Comparison of ENCODE assay signal across 9 mouse cellular contexts in genomic region chr9:107294249-107294648, GRCm38 (mm10). TPM values are rescaled to one million over a fixed set of nuclear protein-coding genes. Genes with fewer than 3 reads are reported as not detected.
DNase-seq lines count a peak whose midpoint lies in the region; ATAC-seq lines count a peak whose summit lies in the region.
"Had no signal": no experiment of that assay in that cellular context is flagged by ENCODE, and none has a peak within 500 bp of the region (broad histone marks: within the 10 kb centered on the region; RNA-seq: fewer than 3 reads in every experiment).

No protein-coding gene starts in this region.

- no peak overlapping the region for H3K4me2 ChIP-seq in hindbrain, embryonic 11.5 days (replicated peaks; ENCODE audit: low read depth, low read length)
- no peak overlapping the region for H3K4me2 ChIP-seq in hindbrain, embryonic 16.5 days (ENCODE audit: low read length)
- H3K4me2 ChIP-seq in limb, embryonic 11.5 days (ENCODE audit: low read depth, severe bottlenecking): no peak overlapping the region
- H3K4me2 ChIP-seq: liver, embryonic 15.5 days had no signal

- H3K27me3 ChIP-seq in hindbrain, embryonic 11.5 days (ENCODE audit: control insufficient read depth, insufficient read depth, low read length): peaks cover 6% of the 10 kb centered on the region
- 0 out of 2 replicates have a peak, but pooled peaks cover under 1% of the 10 kb centered on the region for H3K27me3 ChIP-seq in hindbrain, embryonic 16.5 days (replicated peaks; ENCODE audit: control insufficient read depth, insufficient read depth, low read length)
- H3K27me3 ChIP-seq in limb, embryonic 11.5 days (ENCODE audit: control insufficient read depth, insufficient read depth, low read length): no peaks in the 10 kb centered on the region

- peaks cover 2% of the 10 kb centered on the region for H3K4me1 ChIP-seq in hindbrain, embryonic 11.5 days (replicated peaks; ENCODE audit: control insufficient read depth, insufficient read depth, low read length)
- peaks cover 16% of the 10 kb centered on the region for H3K4me1 ChIP-seq in hindbrain, embryonic 16.5 days (ENCODE audit: control insufficient read depth, insufficient read depth, low read depth, low read length)
- H3K4me1 ChIP-seq in limb, embryonic 11.5 days (ENCODE audit: control insufficient read depth, insufficient read depth, low read length): 0 out of 2 replicates have a peak, but pooled peaks cover 8% of the 10 kb centered on the region

- no peaks in the 10 kb centered on the region for H3K9me3 ChIP-seq in hindbrain, embryonic 11.5 days (ENCODE audit: control insufficient read depth, low read length)
- no peaks in the 10 kb centered on the region for H3K9me3 ChIP-seq in hindbrain, embryonic 16.5 days (ENCODE audit: control insufficient read depth, low read length)
- H3K9me3 ChIP-seq in limb, embryonic 11.5 days (ENCODE audit: control insufficient read depth, low read length): no peaks in the 10 kb centered on the region; the same call in 1 of the 2 replicates
- H3K9me3 ChIP-seq: liver, embryonic 15.5 days had no signal

- H3K36me3 ChIP-seq in hindbrain, embryonic 11.5 days (ENCODE audit: control insufficient read depth, insufficient read depth, low read length): no peaks in the 10 kb centered on the region
- H3K36me3 ChIP-seq in hindbrain, embryonic 16.5 days (ENCODE audit: control insufficient read depth, insufficient read depth, low read length): no peaks in the 10 kb centered on the region
- H3K36me3 ChIP-seq in limb, embryonic 11.5 days (ENCODE audit: control insufficient read depth, insufficient read depth, low read length): no peaks in the 10 kb centered on the region
- H3K36me3 ChIP-seq: liver, embryonic 15.5 days had no signal

- no peak overlapping the region for H3K9ac ChIP-seq in hindbrain, embryonic 11.5 days (ENCODE audit: low read depth, low read length)
- H3K9ac ChIP-seq in hindbrain, embryonic 16.5 days (ENCODE audit: low read depth, low read length): no peak overlapping the region
- H3K9ac ChIP-seq in limb, embryonic 11.5 days (ENCODE audit: low read length): no peak overlapping the region
- H3K9ac ChIP-seq: liver, embryonic 15.5 days had no signal

- no peak overlapping the region for H3K27ac ChIP-seq in hindbrain, embryonic 11.5 days (ENCODE audit: low read depth, low read length)
- H3K27ac ChIP-seq in hindbrain, embryonic 16.5 days (ENCODE audit: low read depth, low read length): no peak overlapping the region
- H3K27ac ChIP-seq in limb, embryonic 11.5 days (replicated peaks; ENCODE audit: low read depth, low read length): no peak overlapping the region
- H3K27ac ChIP-seq: liver, embryonic 15.5 days had no signal

- ATAC-seq in hindbrain, embryonic 11.5 days (ENCODE audit: low FRiP score): no peak
- ATAC-seq in hindbrain, embryonic 16.5 days: no peak
- ATAC-seq in limb, embryonic 11.5 days (ENCODE audit: insufficient number of reproducible peaks, low FRiP score, low TSS enrichment, low read depth): no peak
- ATAC-seq in neutrophil, adult 5-6 weeks (ENCODE audit: extremely low read depth, insufficient number of reproducible peaks, low FRiP score, poor library complexity, severe bottlenecking): peak; percentile 11; the same call in 1 of the 2 replicates

- 6% methylated on average over 6 of the region's 6 CpGs for WGBS in hindbrain, embryonic 11.5 days
- 6% methylated on average over 6 of the region's 6 CpGs for WGBS in hindbrain, embryonic 16.5 days
- 6% methylated on average over 6 of the region's 6 CpGs for WGBS in limb, embryonic 11.5 days

- H3K4me3 ChIP-seq in hindbrain, embryonic 11.5 days (ENCODE audit: low read depth, low read length): no peak overlapping the region
- no peak overlapping the region for H3K4me3 ChIP-seq in hindbrain, embryonic 16.5 days (ENCODE audit: low read length)
- H3K4me3 ChIP-seq in limb, embryonic 11.5 days (ENCODE audit: low read depth, low read length): no peak overlapping the region
- H3K4me3 ChIP-seq: liver, embryonic 15.5 days had no signal

- peak; percentile 83 for DNase-seq in hindbrain, embryonic 11.5 days (ENCODE audit: low spot score)
- peak; percentile 78 for DNase-seq in Muller cell, postnatal 12 days (ENCODE audit: inconsistent ontology term)
- DNase-seq in cerebellum, postnatal 36 days: peak; percentile 74 to 78
- peak; percentile 89 to 94 for DNase-seq in heart, postnatal 10 days
- peak; percentile 83 for DNase-seq in limb, embryonic 11.5 days (ENCODE audit: low spot score)
- DNase-seq in thymus, postnatal 14 days: peak; percentile 86

- intact Hi-C loops in heart, postnatal 10 days (cut with DNase I): loop anchor here (1.0 to 10.0 kb wide), 4 partner anchors 42 to 607 kb away; partner anchors contain the start of genes Dcaf1 and Tex264

RNA-seq across cellular contexts. Expression of gene Cish, which starts 1.6 kb away (rescaled TPM):
- 2.8 and 6.5 TPM in 2 replicates for polyA plus RNA-seq in hindbrain, embryonic 11.5 days (2014; fragmentation: Nextera tagmentation; extraction: Ambion mirVana)
- 10.9 and 13.7 TPM in 2 replicates for polyA plus RNA-seq in hindbrain, embryonic 16.5 days (2015; fragmentation: Nextera tagmentation; extraction: Ambion mirVana)
- 100 to 1,000 TPM; 212 to 269 TPM for total RNA-seq in heart, postnatal 10 days (2021)
- polyA plus RNA-seq in limb, embryonic 11.5 days (2014; fragmentation: Nextera tagmentation; extraction: Ambion mirVana): 4.1 and 4.4 TPM in 2 replicates
- total RNA-seq in neutrophil, adult 5-6 weeks (2017): 0.58 and 0.61 TPM in 2 replicates

RNA-seq across cellular contexts. Expression of gene Mapkapk3, which starts 4.6 kb away (rescaled TPM):
- 2.6 and 3.4 TPM in 2 replicates for polyA plus RNA-seq in hindbrain, embryonic 11.5 days (2014; fragmentation: Nextera tagmentation; extraction: Ambion mirVana)
- 3.2 TPM in 2 replicates for polyA plus RNA-seq in hindbrain, embryonic 16.5 days (2015; fragmentation: Nextera tagmentation; extraction: Ambion mirVana)
- 10 to 100 TPM; 22.1 to 23.3 TPM for total RNA-seq in heart, postnatal 10 days (2021)
- 4.9 and 5.9 TPM in 2 replicates for polyA plus RNA-seq in limb, embryonic 11.5 days (2014; fragmentation: Nextera tagmentation; extraction: Ambion mirVana)
- total RNA-seq in neutrophil, adult 5-6 weeks (2017): 41.0 and 43.6 TPM in 2 replicates

RNA-seq across cellular contexts. Expression of gene Hemk1, which starts 43.9 kb away (rescaled TPM):
- polyA plus RNA-seq in hindbrain, embryonic 11.5 days (2014; fragmentation: Nextera tagmentation; extraction: Ambion mirVana): 9.7 and 10.8 TPM in 2 replicates
- polyA plus RNA-seq in hindbrain, embryonic 16.5 days (2015; fragmentation: Nextera tagmentation; extraction: Ambion mirVana): 17.5 and 18.7 TPM in 2 replicates
- total RNA-seq in heart, postnatal 10 days (2021): 10 to 100 TPM; 16.8 to 17.0 TPM
- 10.0 and 10.1 TPM in 2 replicates for polyA plus RNA-seq in limb, embryonic 11.5 days (2014; fragmentation: Nextera tagmentation; extraction: Ambion mirVana)
- 9.7 and 12.6 TPM in 2 replicates for total RNA-seq in neutrophil, adult 5-6 weeks (2017)

RNA-seq across cellular contexts. Expression of gene 6430571L13Rik, which starts 46.2 kb away (rescaled TPM):
- 1.6 and 1.9 TPM in 2 replicates for polyA plus RNA-seq in hindbrain, embryonic 11.5 days (2014; fragmentation: Nextera tagmentation; extraction: Ambion mirVana)
- polyA plus RNA-seq in hindbrain, embryonic 16.5 days (2015; fragmentation: Nextera tagmentation; extraction: Ambion mirVana): 9.8 and 11.4 TPM in 2 replicates
- 10 to 100 TPM in 1 of 2 experiments, 1 to 10 TPM in 1; 8.9 to 11.4 TPM for total RNA-seq in heart, postnatal 10 days (2021)
- 0.60 and 0.73 TPM in 2 replicates for polyA plus RNA-seq in limb, embryonic 11.5 days (2014; fragmentation: Nextera tagmentation; extraction: Ambion mirVana)
- 0.12 TPM in 1 of 2 replicates, not detected in the other for total RNA-seq in neutrophil, adult 5-6 weeks (2017)
